In the genomic region with DNA sequence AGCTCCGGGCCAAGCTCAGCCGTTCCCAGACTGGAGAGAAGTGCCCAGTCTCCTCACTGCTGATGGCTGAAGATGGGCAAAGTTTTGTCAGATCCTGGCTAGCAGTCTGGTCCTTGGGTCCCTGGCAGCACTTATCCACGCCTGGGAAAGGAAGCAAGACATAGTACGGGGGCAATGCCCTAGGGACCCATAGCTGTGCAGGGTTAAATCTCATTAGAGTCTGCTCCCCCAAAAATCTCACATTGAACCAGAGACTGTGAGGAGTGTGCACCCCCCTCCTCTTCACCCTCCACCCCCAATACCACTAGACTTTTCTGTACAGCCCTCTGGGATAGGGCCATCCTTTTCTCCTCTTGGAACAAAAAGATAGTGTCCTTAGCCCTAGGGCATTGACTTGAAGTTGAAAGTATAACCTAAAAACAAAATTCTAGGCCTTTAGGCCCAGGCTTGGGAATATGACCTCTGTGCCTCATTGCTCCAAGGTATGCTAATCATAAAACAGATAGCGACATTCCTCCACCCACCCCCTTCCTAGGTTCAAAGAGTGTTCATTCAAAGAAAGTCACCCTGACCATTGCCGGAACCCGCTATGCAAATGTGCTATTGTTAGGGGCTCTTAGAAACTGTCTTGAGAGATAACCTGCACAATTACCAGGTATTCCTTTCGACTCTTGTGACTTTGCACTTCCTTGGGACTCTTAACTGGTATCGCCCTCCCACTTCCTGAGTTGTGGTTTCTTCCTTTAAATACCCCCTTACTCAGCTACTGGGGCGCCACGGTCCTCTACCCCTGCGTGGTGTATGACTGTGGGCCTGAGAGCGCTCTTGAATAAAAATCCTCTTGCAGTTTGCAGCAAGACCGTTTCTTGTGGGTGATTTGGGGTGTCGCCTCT, we compare ENCODE assay signal across 15 mouse cellular contexts. TPM values are rescaled to one million over a fixed set of nuclear protein-coding genes. Genes with fewer than 3 reads are reported as not detected.
DNase-seq lines count a peak whose midpoint lies in the region; ATAC-seq and TF ChIP-seq lines count a peak whose summit lies in the region.
"Not testable (repeated sequence)": the region's sequence is repeated elsewhere in the genome, so short reads cannot be mapped to it uniquely, and the experiment has no call there.
"Had no signal": no experiment of that assay in that cellular context is flagged by ENCODE, and none has a peak within 500 bp of the region (broad histone marks: within the 10 kb centered on the region; RNA-seq: fewer than 3 reads in every experiment).

No protein-coding gene starts in this region.

- not testable (repeated sequence) for ATAC-seq in embryonic facial prominence, embryonic 12.5 days (ENCODE audit: insufficient number of reproducible peaks, insufficient read depth, low FRiP score, low TSS enrichment); forebrain, postnatal 0 days; limb, embryonic 15.5 days (ENCODE audit: insufficient number of reproducible peaks, low FRiP score, low TSS enrichment, low read depth); neural tube, embryonic 15.5 days (ENCODE audit: low FRiP score)
- ATAC-seq in hindbrain, embryonic 11.5 days (ENCODE audit: low FRiP score): peak; percentile 43
- peak; percentile 20; the same call in 1 of the 2 replicates for ATAC-seq in kidney, embryonic 14.5 days (ENCODE audit: low FRiP score, low TSS enrichment)
- peak; percentile 49; the same call in 1 of the 2 replicates for ATAC-seq in midbrain, embryonic 11.5 days (ENCODE audit: low FRiP score)

- H3K27me3 ChIP-seq in ES-Bruce4 (ENCODE audit: control insufficient read depth, insufficient read depth, low read length, poor library complexity, severe bottlenecking); forebrain, postnatal 0 days (ENCODE audit: insufficient read depth, low read length); hindbrain, embryonic 11.5 days (ENCODE audit: control insufficient read depth, insufficient read depth, low read length); kidney, embryonic 14.5 days (ENCODE audit: control insufficient read depth, insufficient read depth, low read length); limb, embryonic 15.5 days; midbrain, embryonic 11.5 days (ENCODE audit: control insufficient read depth, insufficient read depth, low read length); neural tube, embryonic 15.5 days (replicated peaks): not testable (repeated sequence)
- peaks cover 17% of the 10 kb centered on the region for H3K27me3 ChIP-seq in embryonic facial prominence, embryonic 12.5 days

- DNase-seq in forebrain, postnatal 0 days; hindbrain, embryonic 11.5 days (ENCODE audit: low spot score); midbrain, embryonic 11.5 days (ENCODE audit: low spot score, missing footprints): not testable (repeated sequence)

- peak overlapping the region; percentile 45; the same call in 1 of the 2 replicates for H3K9ac ChIP-seq in ES-Bruce4 (ENCODE audit: low read depth, poor library complexity, severe bottlenecking)
- not testable (repeated sequence) for H3K9ac ChIP-seq in embryonic facial prominence, embryonic 12.5 days; limb, embryonic 15.5 days
- H3K9ac ChIP-seq in forebrain, postnatal 0 days: peak overlapping the region; percentile 66
- peak overlapping the region; percentile 51; the same call in 1 of the 2 replicates for H3K9ac ChIP-seq in hindbrain, embryonic 11.5 days (ENCODE audit: low read depth, low read length)
- peak overlapping the region; percentile 48; the same call in 1 of the 2 replicates for H3K9ac ChIP-seq in kidney, embryonic 14.5 days (ENCODE audit: low read depth, low read length)
- H3K9ac ChIP-seq in midbrain, embryonic 11.5 days (ENCODE audit: low read length): peak overlapping the region; percentile 41
- H3K9ac ChIP-seq in neural tube, embryonic 15.5 days (replicated peaks): peak overlapping the region; percentile 47

- H3K36me3 ChIP-seq in ES-Bruce4 (ENCODE audit: control insufficient read depth, insufficient read depth, low read length, poor library complexity, severe bottlenecking); embryonic facial prominence, embryonic 12.5 days; forebrain, postnatal 0 days (ENCODE audit: insufficient read depth); hindbrain, embryonic 11.5 days (ENCODE audit: control insufficient read depth, insufficient read depth, low read length); kidney, embryonic 14.5 days (ENCODE audit: control insufficient read depth, insufficient read depth, low read length); limb, embryonic 15.5 days; midbrain, embryonic 11.5 days (ENCODE audit: control insufficient read depth, insufficient read depth, low read length); neural tube, embryonic 15.5 days: not testable (repeated sequence)

- peak overlapping the region; percentile 75 for H3K27ac ChIP-seq in ES-Bruce4 (ENCODE audit: insufficient read depth, low read length)
- H3K27ac ChIP-seq in embryonic facial prominence, embryonic 12.5 days; hindbrain, embryonic 11.5 days (ENCODE audit: low read depth, low read length); kidney, embryonic 14.5 days (ENCODE audit: low read depth, low read length); limb, embryonic 15.5 days; midbrain, embryonic 11.5 days (ENCODE audit: low read depth, low read length): not testable (repeated sequence)
- H3K27ac ChIP-seq in forebrain, postnatal 0 days (ENCODE audit: low read depth, low read length): peak overlapping the region; percentile 79; the same call in 1 of the 2 replicates
- H3K27ac ChIP-seq in neural tube, embryonic 15.5 days (replicated peaks): peak overlapping the region; percentile 72

- H3K9me3 ChIP-seq in ES-Bruce4 (replicated peaks; ENCODE audit: control insufficient read depth, insufficient read depth, low read length, poor library complexity, severe bottlenecking): peaks cover 16% of the 10 kb centered on the region
- not testable (repeated sequence) for H3K9me3 ChIP-seq in embryonic facial prominence, embryonic 12.5 days; forebrain, postnatal 0 days (ENCODE audit: low read length); hindbrain, embryonic 11.5 days (ENCODE audit: control insufficient read depth, low read length); kidney, embryonic 14.5 days (ENCODE audit: control insufficient read depth, low read length); limb, embryonic 15.5 days; midbrain, embryonic 11.5 days (ENCODE audit: control insufficient read depth, low read length); neural tube, embryonic 15.5 days (replicated peaks)

- H3K4me2 ChIP-seq in embryonic facial prominence, embryonic 12.5 days (replicated peaks): peak overlapping the region; percentile 61
- peak overlapping the region; percentile 81 for H3K4me2 ChIP-seq in forebrain, postnatal 0 days (ENCODE audit: low read depth)
- peak overlapping the region; percentile 44 for H3K4me2 ChIP-seq in hindbrain, embryonic 11.5 days (replicated peaks; ENCODE audit: low read depth, low read length)
- H3K4me2 ChIP-seq in kidney, embryonic 14.5 days (replicated peaks; ENCODE audit: low read depth, low read length): peak overlapping the region; percentile 80; the same call in 1 of the 2 replicates
- peak overlapping the region; percentile 84 for H3K4me2 ChIP-seq in limb, embryonic 15.5 days
- H3K4me2 ChIP-seq in midbrain, embryonic 11.5 days: peak overlapping the region; percentile 67
- peak overlapping the region; percentile 94 for H3K4me2 ChIP-seq in neural tube, embryonic 15.5 days

- not testable (repeated sequence) for TF ChIP-seq CTCF in ES-Bruce4 (IDR thresholded peaks at IDR 0.05; ENCODE audit: low read depth, low read length); forebrain, postnatal 0 days (IDR thresholded peaks at IDR 0.05; ENCODE audit: low read depth)

- H3K4me1 ChIP-seq in ES-Bruce4 (ENCODE audit: control insufficient read depth, insufficient read depth, low read length); embryonic facial prominence, embryonic 12.5 days; forebrain, postnatal 0 days (ENCODE audit: insufficient read depth); hindbrain, embryonic 11.5 days (replicated peaks; ENCODE audit: control insufficient read depth, insufficient read depth, low read length); kidney, embryonic 14.5 days (ENCODE audit: control insufficient read depth, insufficient read depth, low read length); midbrain, embryonic 11.5 days (ENCODE audit: control insufficient read depth, insufficient read depth, low read length): not testable (repeated sequence)
- peaks cover 14% of the 10 kb centered on the region for H3K4me1 ChIP-seq in limb, embryonic 15.5 days
- H3K4me1 ChIP-seq in neural tube, embryonic 15.5 days: peaks cover 16% of the 10 kb centered on the region

- 77% methylated on average over 15 of the region's 15 CpGs for whole genome bisulfite sequencing in embryonic facial prominence, embryonic 12.5 days
- 74% methylated on average over 15 of the region's 15 CpGs for WGBS in forebrain, postnatal 0 days
- WGBS in hindbrain, embryonic 11.5 days: 78% methylated on average over 15 of the region's 15 CpGs
- WGBS in kidney, embryonic 14.5 days: 78% methylated on average over 15 of the region's 15 CpGs
- WGBS in limb, embryonic 15.5 days: 78% methylated on average over 15 of the region's 15 CpGs
- 73% methylated on average over 15 of the region's 15 CpGs for WGBS in midbrain, embryonic 11.5 days
- WGBS in neural tube, embryonic 15.5 days: 75% methylated on average over 15 of the region's 15 CpGs

- TF ChIP-seq POLR2A in ES-Bruce4 (IDR thresholded peaks at IDR 0.05; ENCODE audit: insufficient read depth, low read length): not testable (repeated sequence)

- TF ChIP-seq EP300 in ES-Bruce4 (IDR thresholded peaks at IDR 0.05; ENCODE audit: insufficient read depth, low read depth, low read length): not testable (repeated sequence)

- peak overlapping the region; percentile 52; the same call in 1 of the 2 replicates for H3K4me3 ChIP-seq in ES-Bruce4 (ENCODE audit: low read depth, low read length)
- peak overlapping the region; percentile 34 for H3K4me3 ChIP-seq in embryonic facial prominence, embryonic 12.5 days
- peak overlapping the region; percentile 44 for H3K4me3 ChIP-seq in forebrain, postnatal 0 days (ENCODE audit: low read depth, low read length)
- H3K4me3 ChIP-seq in hindbrain, embryonic 11.5 days (ENCODE audit: low read depth, low read length): peak overlapping the region; percentile 30; the same call in 1 of the 2 replicates
- peak overlapping the region; percentile 43 for H3K4me3 ChIP-seq in kidney, embryonic 14.5 days (ENCODE audit: low read length)
- peak overlapping the region; percentile 43 for H3K4me3 ChIP-seq in limb, embryonic 15.5 days
- H3K4me3 ChIP-seq in midbrain, embryonic 11.5 days (ENCODE audit: low read depth, low read length): peak overlapping the region; percentile 26
- peak overlapping the region; percentile 42 for H3K4me3 ChIP-seq in neural tube, embryonic 15.5 days (replicated peaks)

RNA-seq across cellular contexts. Expression of gene Fam25c, which starts 9.3 kb away (rescaled TPM):
- polyA plus RNA-seq in ES-Bruce4 (2011; ENCODE audit: insufficient read depth, insufficient read length, low read depth, missing spikeins): 3.5 and 5.7 TPM in 2 replicates
- not detected in 2 replicates for polyA plus RNA-seq in embryonic facial prominence, embryonic 12.5 days (2016; fragmentation: Nextera tagmentation; extraction: Ambion mirVana)
- total RNA-seq in forebrain, postnatal 0 days (2014; rRNA removed): not detected in 2 replicates
- polyA plus RNA-seq in forebrain, postnatal 0 days (2015; fragmentation: Nextera tagmentation; extraction: Ambion mirVana): not detected in 2 replicates
- not detected in 2 replicates for polyA plus RNA-seq in hindbrain, embryonic 11.5 days (2014; fragmentation: Nextera tagmentation; extraction: Ambion mirVana)
- not detected in 2 replicates for polyA plus RNA-seq in kidney, embryonic 14.5 days (2014; fragmentation: Nextera tagmentation; extraction: Ambion mirVana)
- polyA plus RNA-seq in limb, embryonic 15.5 days (2015; fragmentation: Nextera tagmentation; extraction: Ambion mirVana): 171 and 203 TPM in 2 replicates
- polyA plus RNA-seq in midbrain, embryonic 11.5 days (2014; fragmentation: Nextera tagmentation; extraction: Ambion mirVana): not detected in 2 replicates
- polyA plus RNA-seq in neural tube, embryonic 15.5 days (2015; fragmentation: Nextera tagmentation; extraction: Ambion mirVana): 0.72 TPM in 1 of 2 replicates, not detected in the other
- total RNA-seq: adrenal gland, adult 18-20 months; gastrocnemius, adult 8-10 months; heart, postnatal 10 days; layer of hippocampus, postnatal 14 days; megakaryocyte progenitor cell, adult 5-6 weeks; neutrophil, adult 5-6 weeks had no signal
- polyA plus RNA-seq: erythroblast, embryonic 14.5 days had no signal

RNA-seq across cellular contexts. Expression of gene Sncg, which starts 10.1 kb away (rescaled TPM):
- polyA plus RNA-seq in ES-Bruce4 (2011; ENCODE audit: insufficient read depth, insufficient read length, low read depth, missing spikeins): 2.2 and 3.2 TPM in 2 replicates
- polyA plus RNA-seq in embryonic facial prominence, embryonic 12.5 days (2016; fragmentation: Nextera tagmentation; extraction: Ambion mirVana): 67.0 and 95.6 TPM in 2 replicates
- total RNA-seq in forebrain, postnatal 0 days (2014; rRNA removed): 1.0 and 2.1 TPM in 2 replicates
- 2.5 and 3.9 TPM in 2 replicates for polyA plus RNA-seq in forebrain, postnatal 0 days (2015; fragmentation: Nextera tagmentation; extraction: Ambion mirVana)
- 123 and 152 TPM in 2 replicates for polyA plus RNA-seq in hindbrain, embryonic 11.5 days (2014; fragmentation: Nextera tagmentation; extraction: Ambion mirVana)
- 7.5 and 10.0 TPM in 2 replicates for polyA plus RNA-seq in kidney, embryonic 14.5 days (2014; fragmentation: Nextera tagmentation; extraction: Ambion mirVana)
- polyA plus RNA-seq in limb, embryonic 15.5 days (2015; fragmentation: Nextera tagmentation; extraction: Ambion mirVana): 3.1 and 4.9 TPM in 2 replicates
- 65.7 and 67.3 TPM in 2 replicates for polyA plus RNA-seq in midbrain, embryonic 11.5 days (2014; fragmentation: Nextera tagmentation; extraction: Ambion mirVana)
- polyA plus RNA-seq in neural tube, embryonic 15.5 days (2015; fragmentation: Nextera tagmentation; extraction: Ambion mirVana): 354 and 420 TPM in 2 replicates
- total RNA-seq: megakaryocyte progenitor cell, adult 5-6 weeks; neutrophil, adult 5-6 weeks had no signal
- polyA plus RNA-seq: erythroblast, embryonic 14.5 days had no signal

RNA-seq across cellular contexts. Expression of gene Mmrn2, which starts 10.8 kb away (rescaled TPM):
- 1.3 and 1.7 TPM in 2 replicates for polyA plus RNA-seq in ES-Bruce4 (2011; ENCODE audit: insufficient read depth, insufficient read length, low read depth, missing spikeins)
- 8.1 and 8.7 TPM in 2 replicates for polyA plus RNA-seq in embryonic facial prominence, embryonic 12.5 days (2016; fragmentation: Nextera tagmentation; extraction: Ambion mirVana)
- total RNA-seq in forebrain, postnatal 0 days (2014; rRNA removed): 3.8 and 4.7 TPM in 2 replicates
- 2.4 and 2.7 TPM in 2 replicates for polyA plus RNA-seq in forebrain, postnatal 0 days (2015; fragmentation: Nextera tagmentation; extraction: Ambion mirVana)
- polyA plus RNA-seq in hindbrain, embryonic 11.5 days (2014; fragmentation: Nextera tagmentation; extraction: Ambion mirVana): 4.4 and 4.7 TPM in 2 replicates
- polyA plus RNA-seq in kidney, embryonic 14.5 days (2014; fragmentation: Nextera tagmentation; extraction: Ambion mirVana): 7.9 and 12.1 TPM in 2 replicates
- 8.1 and 9.5 TPM in 2 replicates for polyA plus RNA-seq in limb, embryonic 15.5 days (2015; fragmentation: Nextera tagmentation; extraction: Ambion mirVana)
- polyA plus RNA-seq in midbrain, embryonic 11.5 days (2014; fragmentation: Nextera tagmentation; extraction: Ambion mirVana): 4.7 and 5.3 TPM in 2 replicates
- polyA plus RNA-seq in neural tube, embryonic 15.5 days (2015; fragmentation: Nextera tagmentation; extraction: Ambion mirVana): 3.3 and 4.6 TPM in 2 replicates
- total RNA-seq: megakaryocyte progenitor cell, adult 5-6 weeks; neutrophil, adult 5-6 weeks had no signal
- polyA plus RNA-seq: erythroblast, embryonic 14.5 days had no signal

RNA-seq across cellular contexts. Expression of gene Glud1, which starts 54.0 kb away (rescaled TPM):
- 285 and 305 TPM in 2 replicates for polyA plus RNA-seq in ES-Bruce4 (2011; ENCODE audit: insufficient read depth, insufficient read length, low read depth, missing spikeins)
- polyA plus RNA-seq in embryonic facial prominence, embryonic 12.5 days (2016; fragmentation: Nextera tagmentation; extraction: Ambion mirVana): 102 and 103 TPM in 2 replicates
- 179 and 182 TPM in 2 replicates for total RNA-seq in forebrain, postnatal 0 days (2014; rRNA removed)
- 96.4 and 114 TPM in 2 replicates for polyA plus RNA-seq in forebrain, postnatal 0 days (2015; fragmentation: Nextera tagmentation; extraction: Ambion mirVana)
- polyA plus RNA-seq in hindbrain, embryonic 11.5 days (2014; fragmentation: Nextera tagmentation; extraction: Ambion mirVana): 86.0 and 95.1 TPM in 2 replicates
- polyA plus RNA-seq in kidney, embryonic 14.5 days (2014; fragmentation: Nextera tagmentation; extraction: Ambion mirVana): 77.3 and 112 TPM in 2 replicates
- polyA plus RNA-seq in limb, embryonic 15.5 days (2015; fragmentation: Nextera tagmentation; extraction: Ambion mirVana): 62.7 and 67.2 TPM in 2 replicates
- polyA plus RNA-seq in midbrain, embryonic 11.5 days (2014; fragmentation: Nextera tagmentation; extraction: Ambion mirVana): 97.8 and 101 TPM in 2 replicates
- polyA plus RNA-seq in neural tube, embryonic 15.5 days (2015; fragmentation: Nextera tagmentation; extraction: Ambion mirVana): 129 and 134 TPM in 2 replicates

RNA-seq across cellular contexts. Expression of gene Shld2, which starts 54.2 kb away (rescaled TPM):
- 26.7 and 32.5 TPM in 2 replicates for polyA plus RNA-seq in ES-Bruce4 (2011; ENCODE audit: insufficient read depth, insufficient read length, low read depth, missing spikeins)
- 17.0 and 17.9 TPM in 2 replicates for polyA plus RNA-seq in embryonic facial prominence, embryonic 12.5 days (2016; fragmentation: Nextera tagmentation; extraction: Ambion mirVana)
- 6.3 and 22.0 TPM in 2 replicates for total RNA-seq in forebrain, postnatal 0 days (2014; rRNA removed)
- 4.9 and 7.6 TPM in 2 replicates for polyA plus RNA-seq in forebrain, postnatal 0 days (2015; fragmentation: Nextera tagmentation; extraction: Ambion mirVana)
- 7.1 and 8.5 TPM in 2 replicates for polyA plus RNA-seq in hindbrain, embryonic 11.5 days (2014; fragmentation: Nextera tagmentation; extraction: Ambion mirVana)
- 9.3 and 10.1 TPM in 2 replicates for polyA plus RNA-seq in kidney, embryonic 14.5 days (2014; fragmentation: Nextera tagmentation; extraction: Ambion mirVana)
- polyA plus RNA-seq in limb, embryonic 15.5 days (2015; fragmentation: Nextera tagmentation; extraction: Ambion mirVana): 11.1 and 12.5 TPM in 2 replicates
- 6.2 and 8.0 TPM in 2 replicates for polyA plus RNA-seq in midbrain, embryonic 11.5 days (2014; fragmentation: Nextera tagmentation; extraction: Ambion mirVana)
- polyA plus RNA-seq in neural tube, embryonic 15.5 days (2015; fragmentation: Nextera tagmentation; extraction: Ambion mirVana): 5.4 and 7.0 TPM in 2 replicates

Comparison
In these comparisons a context has a peak if more than half of its experiments do, and no peak if none do; other contexts are left out.
1. H3K4me2 ChIP-seq: peak in every context shown above with its lines; median percentile 94 in neural tube, embryonic 15.5 days; 84 in limb, embryonic 15.5 days; 81 in forebrain, postnatal 0 days; 80 in kidney, embryonic 14.5 days; 67 in midbrain, embryonic 11.5 days; 61 in embryonic facial prominence, embryonic 12.5 days; 44 in hindbrain, embryonic 11.5 days.
2. RNA of gene Fam25c, which starts 9.3 kb away (polyA plus RNA-seq): 171 to 203 TPM in limb, embryonic 15.5 days; 3.5 to 5.7 TPM in ES-Bruce4, not detected in hindbrain, embryonic 11.5 days, 0.72 TPM in neural tube, embryonic 15.5 days, not detected in embryonic facial prominence, embryonic 12.5 days, not detected in forebrain, postnatal 0 days, not detected in kidney, embryonic 14.5 days and not detected in midbrain, embryonic 11.5 days; every median in the first group is over 10 times any median in the second.
3. Peak in every context shown above with its lines, with median percentiles within 50 percentile points of each other: H3K4me3 ChIP-seq.